Mouse (Mus musculus): ENCODE measurements around the gene Vsx1.

GRCm38 (mm10) chr2:150667065-150667819, 21.9 kb downstream of the Vsx1 start:
- TF ChIP-seq EP300 (IDR thresholded peaks at IDR 0.05; ENCODE audit: insufficient read depth, low read depth, low read length) (no peak), POLR2A (IDR thresholded peaks at IDR 0.05; ENCODE audit: insufficient read depth, low read length) (no peak), CTCF (IDR thresholded peaks at IDR 0.05; ENCODE audit: low read depth, low read length) (no peak)

All from ES-Bruce4 (cell line).